Mouse (Mus musculus) brain, embryonic 14.5 days (tissue): ENCODE results near the gene Adgrl3.

Source experiments
- CTCF ChIP-seq: fragments of 200-500 bp; IDR thresholded peaks from 2 replicates; pipeline ENCODE4 v1.5.1; 2012; ENCODE audit warnings: inconsistent platforms, mild to moderate bottlenecking, moderate library complexity, borderline replicate concordance; ENCODE audit not compliant: insufficient read depth, insufficient read length; ENCODE audit errors: extremely low read depth
- POLR2A ChIP-seq: fragments of 200-500 bp; IDR thresholded peaks from 2 replicates; pipeline ENCODE4 v1.6.1; 2012; ENCODE audit warnings: mild to moderate bottlenecking, inconsistent platforms, borderline replicate concordance; ENCODE audit not compliant: poor library complexity, insufficient read depth, insufficient read length, severe bottlenecking; ENCODE audit errors: extremely low read depth

GRCm38 (mm10) chr5:81227256-81227655 is 207.3 kb downstream of the Adgrl3 start:
- TF ChIP-seq POLR2A (no peak), CTCF (no peak)
